Mouse (Mus musculus) left cerebral cortex, postnatal 25 days (tissue): ENCODE measurements around the gene Ppp2r1b. TPM values are rescaled to one million over a fixed set of nuclear protein-coding genes. Genes with fewer than 3 reads are reported as not detected.

Experiments used
- DNase-seq, 2 experiments: peaks; one replicate each; pipeline ENCODE4 v3.0.0; 2022; ENCODE audit warnings: low spot score in 2 of 2, mixed read lengths in 1 of 2
- intact Hi-C: fragments of 180-260 bp; cut with DNase I; formaldehyde crosslinking; loops from one replicate; pipeline ENCODE4 v1.15.1; 2025
- total RNA-seq, 2 experiments: library from RNA; stranded (reverse); gene quantifications; 2 replicates each; pipeline ENCODE4 v1.2.3; 2021

Ppp2r1b gene
- total RNA-seq, 2 experiments from 2014 or later: 17.6 to 19.1 TPM

DNA sequence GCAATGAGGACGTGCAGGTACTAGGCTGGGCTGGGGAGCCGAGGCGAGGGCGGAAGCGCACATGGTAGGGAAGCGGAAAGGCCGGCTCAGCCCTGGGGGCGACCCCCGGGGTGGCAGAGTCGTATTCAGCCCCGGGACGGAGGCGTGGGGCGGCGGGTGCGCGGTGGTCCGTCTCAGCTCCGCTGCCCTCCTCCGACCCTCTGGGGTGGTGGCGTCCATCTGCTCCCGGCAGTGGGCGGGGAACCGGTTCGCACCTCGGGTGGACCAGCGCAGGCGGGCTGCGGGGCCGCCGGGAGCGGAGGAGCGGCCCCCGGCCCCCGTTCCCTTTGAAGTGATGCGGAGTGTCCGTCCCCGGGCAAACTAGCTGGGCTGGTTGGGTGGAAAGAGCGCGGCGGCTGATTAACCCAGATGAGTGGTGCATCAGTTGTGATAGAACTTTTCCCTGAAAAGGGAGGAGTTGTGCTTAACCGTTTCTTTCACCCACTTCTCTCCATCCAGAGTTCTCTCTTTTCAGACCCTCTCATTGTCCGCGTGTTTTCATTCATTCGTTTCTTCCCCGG is 12.1 kb downstream of the Ppp2r1b start:
- intact Hi-C loops: loop anchor here (2.0 kb wide), 1 partner anchor 152 kb away; the partner anchor contains the start of gene Sik2

DNA sequence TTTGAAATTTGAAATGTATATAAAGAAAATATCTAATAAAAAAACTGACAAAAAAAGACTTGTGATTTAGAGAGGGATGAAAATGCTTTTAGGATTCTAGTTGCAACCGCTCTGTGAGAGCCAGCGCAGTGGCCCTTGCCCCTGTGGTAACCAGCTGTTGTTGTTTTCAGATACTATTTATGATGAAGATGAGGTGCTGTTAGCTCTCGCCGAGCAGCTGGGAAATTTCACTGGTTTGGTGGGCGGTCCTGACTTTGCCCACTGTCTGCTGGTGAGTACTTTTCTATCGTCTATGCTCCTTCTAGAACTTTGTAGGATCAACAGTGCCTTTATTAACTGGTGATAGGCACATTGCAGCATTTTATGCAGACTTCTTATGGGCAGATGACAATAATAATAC is 13.6 kb downstream of the Ppp2r1b start:
- intact Hi-C loops: no loop called here
- DNase-seq: no peak

More for the DNA sequence above, 12.1 kb downstream of the Ppp2r1b start:
- DNase-seq: peak in 1 of 2 experiments; percentile 29

DNA sequence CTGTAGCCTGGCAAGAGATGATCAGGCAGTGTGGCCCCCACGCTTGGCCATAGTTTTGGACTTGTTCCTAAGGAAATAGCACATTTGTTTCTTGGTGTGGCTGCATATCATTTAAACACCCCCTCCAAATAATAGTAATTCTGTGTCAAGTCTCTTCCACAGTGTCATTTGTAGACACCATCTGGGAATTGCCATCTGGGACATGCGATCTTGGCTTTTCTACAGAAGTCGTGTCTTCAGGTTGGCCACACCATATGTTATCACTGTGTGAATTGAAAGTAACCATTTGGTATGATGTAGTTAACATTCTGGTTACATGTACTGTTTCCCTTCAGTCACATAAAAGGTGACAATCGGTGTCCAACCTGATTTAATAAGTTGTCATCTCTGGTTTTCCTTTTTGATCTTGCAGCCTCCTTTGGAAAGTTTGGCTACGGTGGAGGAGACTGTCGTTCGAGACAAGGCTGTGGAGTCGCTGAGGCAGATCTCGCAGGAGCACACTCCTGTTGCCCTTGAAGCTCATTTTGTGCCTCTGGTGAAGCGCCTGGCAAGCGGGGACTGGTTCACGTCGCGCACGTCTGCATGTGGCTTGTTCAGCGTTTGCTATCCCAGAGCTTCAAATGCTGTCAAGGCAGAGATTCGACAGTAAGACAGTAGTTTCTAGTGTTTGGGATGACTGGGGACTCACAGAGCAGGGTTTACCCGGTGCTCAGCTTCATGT is 16.2 kb downstream of the Ppp2r1b start:
- intact Hi-C loops: no loop called here
- DNase-seq: peak in 1 of 2 experiments; percentile 50

DNA sequence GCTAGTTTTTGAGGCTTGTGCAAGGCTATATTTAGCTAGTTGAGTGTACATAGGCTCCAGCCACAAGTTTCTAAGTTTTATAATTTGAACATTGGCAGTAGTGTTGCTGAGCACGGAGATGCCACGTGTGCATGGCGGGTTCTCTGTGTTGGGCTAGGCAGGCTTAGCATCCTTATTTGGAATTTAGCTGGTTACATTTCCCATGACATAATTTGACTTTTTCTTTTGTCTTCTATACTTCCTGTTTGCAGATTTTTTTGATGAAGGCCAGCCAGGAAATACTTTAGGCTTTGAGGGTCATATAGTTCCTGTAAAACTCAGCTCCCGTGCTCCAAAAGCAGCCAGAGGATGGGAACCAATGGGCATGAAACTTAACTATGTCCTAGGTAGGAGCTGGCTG is 18.7 kb downstream of the Ppp2r1b start:
- intact Hi-C loops: no loop called here
- DNase-seq: no peak

DNA sequence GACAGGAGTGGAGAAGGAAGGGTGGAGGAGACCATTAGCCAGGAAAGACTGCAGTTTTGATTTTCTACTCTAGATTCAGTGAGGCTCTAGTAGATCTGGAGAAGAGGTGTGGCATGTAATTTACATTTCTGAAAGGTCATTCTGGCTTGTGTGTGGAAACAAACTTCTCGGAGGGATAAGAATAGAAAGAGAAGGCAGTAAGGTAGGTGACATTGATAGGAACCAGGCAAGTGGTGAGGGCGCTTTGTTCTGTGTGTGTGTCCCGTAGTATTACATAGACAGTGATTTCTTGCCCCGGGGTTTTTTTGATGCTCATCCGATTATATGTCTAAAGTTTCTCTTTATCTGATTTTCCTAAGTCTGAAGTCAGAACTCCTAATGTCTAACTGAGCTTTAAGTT is 19.8 kb downstream of the Ppp2r1b start:
- intact Hi-C loops: no loop called here
- DNase-seq: no peak

DNA sequence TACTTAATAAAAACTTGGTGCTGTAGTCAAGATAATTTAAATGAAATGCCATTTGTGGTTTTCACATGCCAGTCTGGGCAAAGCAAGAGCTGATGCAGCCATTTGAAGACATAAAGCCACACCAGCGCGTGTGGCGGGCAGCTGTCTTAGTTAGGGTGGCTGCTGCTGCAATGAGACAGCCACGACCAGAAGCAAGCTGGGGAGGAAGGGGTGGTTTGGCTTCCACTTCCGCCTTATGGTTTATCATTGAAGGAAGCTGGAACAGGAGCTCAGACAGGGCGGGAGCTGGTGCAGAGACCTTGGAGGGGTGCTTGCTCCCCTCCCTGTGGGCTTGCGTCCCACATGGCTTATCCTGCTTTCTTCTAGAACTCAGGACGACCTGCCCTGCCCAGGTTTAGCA is 20.7 kb downstream of the Ppp2r1b start:
- intact Hi-C loops: no loop called here
- no peak for DNase-seq

DNA sequence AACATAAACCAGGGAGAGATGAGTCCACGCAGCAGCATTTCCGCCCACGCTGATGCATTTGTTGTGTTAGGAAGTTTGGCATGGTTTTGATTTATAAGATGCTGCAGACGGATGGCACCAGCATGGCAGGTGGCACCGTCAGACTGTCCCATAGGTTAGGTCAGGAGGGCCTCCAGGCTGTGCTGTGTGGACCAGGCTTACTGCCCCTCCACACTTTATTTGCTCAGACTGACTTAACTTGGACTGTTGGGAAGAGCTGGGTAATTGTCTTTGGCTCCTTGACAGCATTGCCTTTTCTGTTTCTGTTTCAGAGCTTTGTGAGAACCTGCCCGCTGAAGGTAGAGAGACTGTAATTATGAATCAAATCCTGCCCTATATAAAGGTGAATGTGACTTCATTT is 21.9 kb downstream of the Ppp2r1b start:
- no peak for DNase-seq
- intact Hi-C loops: no loop called here

DNA sequence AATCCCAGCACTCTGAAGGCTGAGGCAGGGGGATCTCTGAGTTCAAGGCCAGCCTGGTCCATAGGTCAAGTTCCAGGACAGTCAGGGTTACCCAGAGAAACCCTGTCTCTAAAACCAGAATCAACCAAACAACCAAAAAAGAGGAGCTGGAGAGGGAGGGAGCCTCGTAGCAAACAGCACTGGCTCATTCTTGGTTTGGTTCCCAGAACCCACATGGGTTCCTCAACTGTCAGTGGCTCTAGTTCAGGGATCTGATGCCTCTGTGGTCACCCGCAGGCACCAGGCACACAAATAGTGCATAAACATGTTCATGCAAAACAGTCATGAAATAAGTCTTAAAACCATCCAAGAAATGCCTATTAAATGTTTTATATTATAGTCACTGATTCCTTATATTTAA is 23.1 kb downstream of the Ppp2r1b start:
- no peak for DNase-seq
- intact Hi-C loops: no loop called here

DNA sequence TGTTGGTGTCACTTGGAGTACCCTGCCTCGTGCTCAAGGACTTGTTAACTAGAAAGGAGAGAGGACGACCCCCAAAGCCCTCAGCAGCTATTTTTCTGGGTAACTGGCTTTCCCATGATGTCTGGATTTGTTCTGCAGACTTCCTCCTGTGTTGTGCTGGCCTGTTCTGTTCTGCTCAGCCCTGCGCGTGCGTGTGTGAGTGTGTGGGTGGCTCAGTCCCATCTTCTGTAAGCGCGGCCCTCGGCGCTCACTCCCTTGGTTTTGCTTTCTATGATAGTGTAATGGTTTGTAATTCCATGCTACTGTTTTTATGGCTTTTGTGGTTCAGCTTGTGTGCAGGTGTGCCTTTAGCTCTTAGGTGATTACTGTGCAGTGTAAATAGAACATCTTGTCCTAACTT is 28.1 kb downstream of the Ppp2r1b start:
- intact Hi-C loops: no loop called here
- peak in 1 of 2 experiments; percentile 48 for DNase-seq

DNA sequence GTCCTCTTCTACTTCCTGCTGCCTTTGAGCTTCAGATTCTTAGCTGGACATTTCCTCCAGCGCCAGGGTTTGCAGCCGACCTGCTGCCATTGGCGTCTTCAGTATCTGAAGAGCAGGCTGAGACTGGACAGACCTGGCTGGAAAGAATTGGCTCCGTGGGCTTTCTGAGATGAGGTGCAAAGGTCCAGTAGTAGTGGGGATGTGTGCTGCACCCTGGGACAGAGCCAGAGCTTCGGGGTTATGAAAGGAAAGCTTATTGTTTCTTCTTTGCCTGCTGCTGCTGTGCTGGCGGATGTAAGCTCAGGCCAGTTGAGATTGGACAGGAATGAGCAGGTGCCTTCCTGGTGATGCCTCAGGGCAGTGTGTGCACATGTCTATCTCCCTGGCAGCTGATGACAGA is 28.9 kb downstream of the Ppp2r1b start:
- intact Hi-C loops: no loop called here
- no peak for DNase-seq

DNA sequence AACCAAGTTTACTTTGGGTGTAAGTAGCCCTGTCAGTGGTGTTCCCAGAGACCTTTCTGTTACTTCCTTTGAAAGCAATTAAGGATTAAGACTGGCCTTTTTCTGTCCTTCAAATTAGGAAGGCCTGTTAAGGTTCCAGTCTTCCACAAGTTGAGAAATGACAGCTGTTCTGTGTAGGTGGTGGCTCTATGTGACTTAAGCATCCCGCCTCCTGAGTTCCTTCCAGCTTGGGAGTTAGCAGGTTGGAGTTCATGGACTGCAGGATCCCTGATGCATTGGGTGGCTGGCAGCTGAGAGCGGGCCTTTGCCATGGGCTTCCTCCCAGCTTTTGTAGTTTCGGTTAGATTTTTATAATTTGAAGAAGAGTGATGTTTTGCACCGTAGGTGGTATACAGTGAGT is 30.4 kb downstream of the Ppp2r1b start:
- peak in 1 of 2 experiments; percentile 56 for DNase-seq
- intact Hi-C loops: no loop called here

DNA sequence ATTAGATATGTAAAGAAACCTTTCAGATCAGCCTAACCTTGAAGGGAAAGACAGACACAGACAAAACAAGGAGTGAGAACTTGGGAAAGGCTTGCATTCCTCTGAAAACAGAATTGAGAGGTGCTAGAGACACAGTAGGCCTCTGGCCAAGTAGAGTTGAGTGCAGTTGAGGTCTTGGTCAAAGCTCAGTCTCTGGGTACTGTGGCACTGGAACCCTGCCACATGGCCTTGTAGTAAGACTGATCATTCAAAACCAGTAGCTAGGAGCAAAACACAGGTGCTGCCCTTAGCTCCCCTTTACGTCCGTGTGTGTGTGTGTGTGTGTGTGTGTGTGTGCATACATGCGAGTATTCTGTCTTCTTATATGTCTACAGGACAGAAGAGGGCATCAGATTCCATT is 31.2 kb downstream of the Ppp2r1b start:
- no peak for DNase-seq
- intact Hi-C loops: no loop called here

DNA sequence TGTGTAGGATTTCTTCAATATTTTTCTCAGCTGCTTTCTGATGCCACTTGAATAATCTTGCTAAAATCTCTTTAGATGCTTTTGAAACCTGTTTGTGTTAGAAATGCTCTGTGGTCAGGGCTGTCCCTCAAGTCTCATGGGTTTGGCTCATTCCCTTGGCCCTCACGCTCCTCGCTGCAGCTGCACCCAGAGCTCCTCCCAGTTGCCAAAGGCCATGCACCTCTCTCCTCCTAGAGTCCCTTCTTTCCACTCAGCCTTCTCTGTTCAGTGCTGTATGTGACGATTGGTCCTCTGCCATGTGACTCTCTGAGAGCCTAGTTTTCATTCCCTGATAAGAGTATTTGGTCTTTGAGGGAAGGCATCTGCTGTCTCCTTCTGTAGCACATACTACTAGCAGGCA is 32.3 kb downstream of the Ppp2r1b start:
- intact Hi-C loops: no loop called here
- DNase-seq: no peak

DNA sequence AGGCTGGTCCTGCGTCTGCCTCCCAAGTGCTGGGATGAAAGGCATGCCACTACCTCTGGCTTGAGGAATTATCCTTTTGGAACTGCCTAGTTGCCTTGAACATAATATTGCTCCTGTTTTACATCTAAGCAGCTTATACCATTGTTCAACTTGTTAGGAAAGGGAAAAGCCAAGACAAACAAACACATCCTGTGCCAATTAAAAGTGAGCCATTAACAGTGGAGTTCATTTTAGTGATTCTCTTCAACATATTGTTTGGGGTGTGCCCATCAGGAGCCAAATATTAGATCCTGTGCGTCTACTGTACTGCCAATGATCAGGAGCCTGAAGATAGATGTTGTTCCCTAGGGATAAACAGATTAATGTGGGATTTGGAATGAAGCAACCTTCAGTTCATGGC is 37.1 kb downstream of the Ppp2r1b start:
- DNase-seq: no peak
- intact Hi-C loops: no loop called here

DNA sequence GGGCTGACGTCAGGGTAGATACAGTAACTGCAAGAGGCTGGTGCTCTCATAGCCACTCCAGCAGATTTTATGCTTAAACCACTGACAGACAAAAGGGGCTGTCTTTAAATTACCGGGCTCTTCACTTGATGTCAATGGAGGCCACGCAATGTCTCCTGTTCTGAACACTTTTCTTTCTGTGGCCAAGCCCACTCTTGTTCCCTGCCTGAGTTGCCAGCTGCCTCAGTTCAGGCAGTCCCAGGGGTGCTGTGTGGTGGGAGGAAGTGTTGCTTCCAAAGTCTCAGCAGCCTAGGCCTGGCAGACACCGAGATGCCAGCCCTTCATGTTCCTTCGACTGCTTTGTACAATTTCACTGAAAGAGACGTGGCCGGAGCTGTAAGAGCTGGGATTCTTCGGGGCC is 39.0 kb downstream of the Ppp2r1b start:
- DNase-seq: peak; percentile 42 to 76
- intact Hi-C loops: no loop called here

DNA sequence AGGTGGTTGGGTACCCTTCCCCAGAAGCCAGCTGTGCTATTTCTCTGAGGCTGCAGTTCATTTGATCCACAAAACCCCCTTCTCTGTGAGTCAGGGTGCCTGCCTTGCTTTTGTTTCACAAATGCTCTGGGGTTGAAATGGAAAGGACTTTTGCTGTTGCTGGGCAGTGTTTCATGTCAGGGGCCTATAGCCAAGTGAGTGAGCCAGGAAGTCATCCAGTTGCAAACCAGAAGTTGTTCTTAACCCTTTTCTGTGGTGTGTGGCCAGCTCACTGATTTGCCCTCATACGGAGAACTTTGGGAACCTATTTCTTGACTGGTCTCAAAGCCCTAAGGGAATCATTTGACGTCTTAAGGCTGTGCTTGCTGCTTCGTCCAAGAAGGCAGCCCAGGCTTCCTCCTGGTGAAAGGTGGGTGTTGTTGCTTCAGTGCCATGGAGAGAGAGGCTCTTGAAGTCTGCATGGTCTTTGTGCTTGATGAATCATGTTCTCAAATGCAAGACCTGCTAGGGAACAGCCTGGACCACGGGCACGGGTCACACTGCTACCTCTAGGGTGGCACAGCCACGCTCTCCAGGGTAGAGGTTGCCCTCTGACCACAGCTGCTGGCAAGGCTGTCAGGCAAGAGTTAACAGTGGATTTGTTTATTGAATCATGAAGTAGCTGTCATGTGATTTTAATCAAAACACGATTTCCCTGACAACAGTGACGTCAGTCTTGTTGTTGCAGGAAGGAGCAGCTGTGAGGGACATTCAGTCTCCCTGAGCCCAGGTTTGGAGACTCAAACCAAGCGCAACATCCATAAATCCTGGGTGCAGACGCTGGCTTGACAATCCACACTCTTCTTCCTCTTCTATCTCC is 39.9 kb downstream of the Ppp2r1b start:
- peak; percentile 60 to 69 for DNase-seq
- intact Hi-C loops: no loop called here

DNA sequence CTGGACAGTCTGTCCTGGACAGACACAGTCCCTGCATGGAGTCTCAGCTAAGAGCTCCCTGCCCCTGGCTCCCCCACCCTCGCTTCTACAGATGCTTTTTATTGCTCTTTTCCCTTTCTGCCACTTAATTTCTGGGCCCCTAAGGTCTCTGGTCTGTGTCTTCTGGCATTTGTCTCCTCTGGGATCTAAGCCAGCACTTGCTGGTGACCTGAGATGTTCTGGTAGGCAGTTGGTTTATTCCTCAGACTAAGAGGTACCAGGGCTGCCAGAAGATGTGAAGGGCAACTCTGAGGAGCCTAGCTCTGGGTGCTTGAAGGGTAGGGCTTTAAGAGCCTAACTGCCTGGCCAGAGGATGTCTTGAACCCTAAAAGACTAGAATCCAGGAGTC is 40.5 kb downstream of the Ppp2r1b start:
- intact Hi-C loops: no loop called here

DNA sequence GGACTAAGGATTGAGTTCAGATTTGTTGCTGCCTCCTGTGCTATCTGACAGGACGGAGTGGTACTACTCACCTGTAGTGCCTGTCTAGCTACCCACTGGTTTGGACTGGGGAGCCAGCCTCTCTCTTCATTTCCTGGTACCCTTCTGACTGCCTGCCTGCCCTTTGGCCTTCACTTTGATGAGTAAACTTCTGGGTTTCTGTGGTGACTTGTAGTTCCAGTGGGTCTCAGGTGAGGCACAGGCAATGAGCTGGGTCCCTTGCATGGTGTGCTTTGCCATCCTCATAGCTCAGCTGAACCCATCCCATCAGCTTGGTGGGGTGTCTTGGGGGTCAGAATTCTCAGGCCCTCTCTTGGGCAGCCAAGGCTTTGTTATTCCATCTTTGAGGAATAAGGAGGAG is 41.8 kb downstream of the Ppp2r1b start:
- DNase-seq: no peak
- intact Hi-C loops: no loop called here

More for the DNA sequence above, 40.5 kb downstream of the Ppp2r1b start:
- no peak for DNase-seq

DNA sequence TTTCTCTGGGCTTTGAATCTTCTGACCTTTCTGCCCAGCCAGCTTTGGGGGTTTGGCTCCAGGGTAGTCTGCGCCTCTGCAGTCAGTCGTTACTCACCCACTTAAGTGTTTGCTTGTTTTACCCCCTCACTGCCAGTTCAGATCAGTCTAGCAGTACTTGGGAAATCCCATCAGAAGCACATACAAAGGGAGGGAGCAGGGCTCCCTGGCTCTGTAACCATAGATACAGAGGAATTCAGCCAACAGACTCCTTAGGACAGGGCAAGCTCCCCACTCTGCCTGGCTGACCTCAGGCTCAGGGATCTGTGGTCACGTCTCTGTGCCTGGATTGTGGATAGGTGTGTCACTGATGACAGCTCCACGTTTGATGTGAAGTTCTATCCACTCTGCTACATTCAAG is 42.2 kb downstream of the Ppp2r1b start:
- no peak for DNase-seq
- intact Hi-C loops: no loop called here

DNA sequence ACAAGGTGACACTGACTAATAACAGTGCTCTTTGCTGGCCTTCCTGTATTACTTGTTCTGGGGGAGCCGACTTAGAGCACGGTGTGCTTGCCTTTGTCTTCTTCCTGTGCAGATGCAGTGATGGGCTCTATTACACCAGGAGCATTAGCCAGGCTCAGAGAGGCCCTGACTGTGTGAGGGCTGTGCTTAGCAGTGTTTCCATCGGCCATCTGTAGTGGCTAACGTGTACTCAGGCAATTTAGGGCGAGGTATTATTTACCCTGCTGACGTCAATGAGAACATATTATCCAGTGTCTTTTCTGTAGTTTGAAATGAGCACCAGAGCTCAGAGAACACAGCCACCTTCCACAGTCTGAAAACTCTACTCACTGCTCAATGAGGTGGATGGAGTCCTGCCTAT is 44.1 kb downstream of the Ppp2r1b start:
- no peak for DNase-seq
- intact Hi-C loops: no loop called here

DNA sequence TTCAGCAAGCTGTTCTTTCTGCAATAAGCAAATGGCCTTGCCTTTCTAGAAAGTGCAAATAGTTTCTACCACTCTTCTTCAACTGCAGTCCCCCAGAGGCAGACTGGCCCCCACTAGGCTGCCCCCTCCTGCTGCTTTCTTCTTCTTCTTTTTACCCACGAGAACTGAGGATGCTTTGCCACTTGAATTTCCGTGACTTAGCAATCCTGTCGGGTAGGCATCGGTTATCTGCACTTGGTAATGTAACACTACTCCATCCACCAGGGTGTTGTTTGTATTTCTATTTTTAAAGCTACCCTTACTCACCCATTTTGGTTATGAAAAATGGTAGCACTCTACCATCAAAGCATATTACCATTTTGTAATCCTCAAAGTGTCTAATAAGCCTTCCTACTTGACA is 44.9 kb downstream of the Ppp2r1b start:
- DNase-seq: no peak
- intact Hi-C loops: loop anchor here (5.0 kb wide), 1 partner anchor 117 kb away; the partner anchor contains the start of gene Sik2
